Mouse (Mus musculus): Measurements from ENCODE around the gene Cntnap2.

DNA sequence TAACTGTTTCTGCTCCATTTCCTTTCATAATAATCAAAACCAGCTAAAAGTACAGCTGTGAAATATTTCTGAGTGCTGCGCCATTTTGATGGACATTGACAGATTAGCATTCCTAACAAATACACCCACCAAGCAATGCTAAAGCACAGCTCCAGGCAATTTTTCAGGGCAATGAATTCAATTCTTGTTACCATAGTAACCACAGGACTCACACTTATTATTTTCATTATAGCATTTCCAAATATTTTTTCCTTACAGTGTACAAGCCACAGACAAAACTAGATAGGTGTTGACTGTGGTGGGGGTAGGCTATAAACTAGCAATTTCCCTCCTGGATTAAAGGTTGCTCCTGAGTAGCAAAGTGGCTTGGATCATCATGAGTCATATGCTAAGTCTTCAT, 2284.1 kb downstream of the Cntnap2 start:
- TF ChIP-seq EP300 (IDR thresholded peaks at IDR 0.05; ENCODE audit: low read depth) (no peak), CTCF (IDR thresholded peaks at IDR 0.05; ENCODE audit: low read depth) (no peak)
